Mouse (Mus musculus): ENCODE data around the gene Keap1. TPM values are rescaled to one million over a fixed set of nuclear protein-coding genes. Genes with fewer than 3 reads are reported as not detected.

Keap1 gene
- total RNA-seq, 2 experiments from 2014 or later: 53.6 to 55.2 TPM

Other genes starting within 250 kb of the Keap1 start
- gene Mrpl4, start 236.6 kb downstream of the Keap1 start, total RNA-seq (2021): 10 to 100 TPM; 50.8 to 54.9 TPM
- 1 to 10 TPM; 3.1 to 3.4 TPM for gene Icam1, start 223.4 kb downstream of the Keap1 start, total RNA-seq (2021)
- under 1 TPM; 0.29 to 0.43 TPM for gene Icam4, start 210.0 kb downstream of the Keap1 start, total RNA-seq (2021)
- under 1 TPM; 0.07 to 0.10 TPM for gene Icam5, start 207.3 kb downstream of the Keap1 start, total RNA-seq (2021)
- not detected for gene Zglp1, start 172.3 kb downstream of the Keap1 start, total RNA-seq (2021)
- under 1 TPM in 1 of 2 experiments, not detected in 1; 0.13 TPM for gene Gm49373, start 166.3 kb downstream of the Keap1 start, total RNA-seq (2021)
- gene Fdx1l, start 165.7 kb downstream of the Keap1 start, total RNA-seq (2021): 10 to 100 TPM; 25.5 to 26.5 TPM
- gene Gm38431, start 147.4 kb downstream of the Keap1 start, total RNA-seq (2021): 1 to 10 TPM in 1 of 2 experiments, under 1 TPM in 1; 0.92 to 1.1 TPM
- 10 to 100 TPM; 16.2 to 19.6 TPM for gene Raver1, start 147.4 kb downstream of the Keap1 start, total RNA-seq (2021)
- gene Tyk2, start 108.1 kb downstream of the Keap1 start, total RNA-seq (2021): 1 to 10 TPM; 4.9 to 5.3 TPM
- gene Cdc37, start 89.4 kb downstream of the Keap1 start, total RNA-seq (2021): 100 to 1,000 TPM; 138 to 139 TPM
- 10 to 100 TPM; 26.1 to 27.1 TPM for gene Pde4a, start 73.6 kb downstream of the Keap1 start, total RNA-seq (2021)
- gene S1pr5, start 9.1 kb upstream of the Keap1 start, total RNA-seq (2021): under 1 TPM; 0.10 to 0.27 TPM
- 10 to 100 TPM; 36.2 to 39.6 TPM for gene Atg4d, start 25.9 kb upstream of the Keap1 start, total RNA-seq (2021)
- 10 to 100 TPM; 10.5 to 11.9 TPM for gene Kri1, start 48.6 kb upstream of the Keap1 start, total RNA-seq (2021)
- gene Cdkn2d, start 52.0 kb upstream of the Keap1 start, total RNA-seq (2021): 10 to 100 TPM; 12.0 to 13.2 TPM
- gene Ap1m2, start 73.0 kb upstream of the Keap1 start, total RNA-seq (2021): not detected
- 100 to 1,000 TPM; 104 to 117 TPM for gene Slc44a2, start 81.3 kb upstream of the Keap1 start, total RNA-seq (2021)
- 10 to 100 TPM; 22.3 to 28.5 TPM for gene Ilf3, start 128.5 kb upstream of the Keap1 start, total RNA-seq (2021)
- 1 to 10 TPM; 5.5 to 8.1 TPM for gene Qtrt1, start 172.5 kb upstream of the Keap1 start, total RNA-seq (2021)
- gene Dnm2, start 185.5 kb upstream of the Keap1 start, total RNA-seq (2021): 10 to 100 TPM; 47.8 to 48.0 TPM